Mouse (Mus musculus): Measurements from ENCODE around the gene Gm16442.
"Not testable (repeated sequence)": the region's sequence is repeated elsewhere in the genome, so short reads cannot be mapped to it uniquely, and the experiment has no call there.

The Gm16442 gene

GRCm38 (mm10) chr7:20122479-20122878, at the start of gene Gm16442:
Gene Gm16442, minus strand, starts transcription at chr7:20122579.
- not testable (repeated sequence) for DNase-seq (ENCODE audit: low read depth, low spot score)

GRCm38 (mm10) chr7:20168277-20168676, 45.9 kb upstream of the Gm16442 start, which contains the start of gene Vmn1r94:
Gene Vmn1r94, minus strand, starts transcription at chr7:20168377.
- not testable (repeated sequence) for DNase-seq (ENCODE audit: low read depth, low spot score)

DNA sequence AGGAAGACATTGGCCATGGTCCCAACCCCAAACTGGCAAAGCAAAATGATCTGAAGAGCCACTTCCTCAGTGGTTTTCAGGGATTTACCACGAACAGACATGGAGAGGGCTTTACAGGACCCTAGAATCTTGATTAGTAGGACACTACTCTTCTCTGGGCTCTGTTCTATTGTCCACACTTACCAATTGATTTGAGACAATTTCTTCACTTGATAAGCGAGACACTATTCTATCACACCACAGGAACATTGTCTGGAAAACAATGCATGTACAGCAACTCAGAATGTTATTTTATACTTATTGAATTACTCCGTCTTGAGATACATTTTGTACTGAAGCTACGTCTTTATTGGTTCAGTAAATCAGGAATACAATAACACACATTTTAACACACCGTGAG, 16.6 kb upstream of the Gm16442 start, which contains the start of gene Vmn1r93:
TSS of gene Vmn1r93 (minus strand) at position 101 of the 400 bp plus-strand sequence.
- DNase-seq (ENCODE audit: low read depth, low spot score): not testable (repeated sequence)

GRCm38 (mm10) chr7:20099380-20099779, 23.0 kb downstream of the Gm16442 start, which contains the start of gene Vmn1r91:
Gene Vmn1r91, plus strand, starts transcription at chr7:20099680.
- DNase-seq (ENCODE audit: low read depth, low spot score): not testable (repeated sequence)

DNA sequence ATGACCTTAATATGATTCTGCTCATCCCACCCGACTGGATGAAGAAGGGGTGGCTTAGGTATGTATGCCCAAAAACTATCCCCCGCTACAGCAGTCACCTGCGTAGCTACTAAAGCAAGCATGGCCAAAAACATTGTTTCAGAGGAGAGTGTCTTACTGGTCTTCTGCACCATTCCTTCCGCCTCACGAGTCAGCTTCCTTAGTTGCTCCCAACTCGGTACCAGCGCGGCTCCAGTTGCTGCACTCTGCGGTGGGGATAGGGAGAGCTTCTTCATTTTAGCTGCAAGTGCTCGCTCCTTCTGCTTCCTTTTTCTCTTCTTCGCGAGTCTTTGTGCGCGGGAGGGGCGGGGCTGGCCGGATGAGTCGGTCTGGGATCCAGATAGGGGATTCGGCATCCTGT, 44.3 kb downstream of the Gm16442 start:
- not testable (repeated sequence) for DNase-seq (ENCODE audit: low read depth, low spot score)
